Comparison of ENCODE assay signal across 19 mouse cellular contexts in genomic region chr5:140375249-140375829, GRCm38 (mm10). TPM values are rescaled to one million over a fixed set of nuclear protein-coding genes. Genes with fewer than 3 reads are reported as not detected.
DNase-seq lines count a peak whose midpoint lies in the region; ATAC-seq and TF ChIP-seq lines count a peak whose summit lies in the region.
"Had no signal": no experiment of that assay in that cellular context is flagged by ENCODE, and none has a peak within 500 bp of the region (broad histone marks: within the 10 kb centered on the region; RNA-seq: fewer than 3 reads in every experiment).

No protein-coding gene starts in this region.

- H3K9me3 ChIP-seq in kidney, embryonic 14.5 days (ENCODE audit: control insufficient read depth, low read length): no peaks in the 10 kb centered on the region
- H3K9me3 ChIP-seq in liver, embryonic 12.5 days (replicated peaks): no peaks in the 10 kb centered on the region
- no peaks in the 10 kb centered on the region for H3K9me3 ChIP-seq in forebrain, embryonic 14.5 days (replicated peaks; ENCODE audit: control insufficient read depth, low read length)
- H3K9me3 ChIP-seq: embryonic facial prominence, embryonic 13.5 days; forebrain, embryonic 12.5 days; heart, embryonic 15.5 days had no signal

- TF ChIP-seq POLR2A in liver, adult 2 months (IDR thresholded peaks at IDR 0.05; ENCODE audit: extremely low read depth, insufficient read depth, low read length): no peak
- no peak for TF ChIP-seq POLR2A in spleen, adult 2 months (IDR thresholded peaks at IDR 0.05; ENCODE audit: low read depth, low read length)

- H3K9ac ChIP-seq in kidney, embryonic 14.5 days (ENCODE audit: low read depth, low read length): no peak overlapping the region
- H3K9ac ChIP-seq in liver, adult 2 months (ENCODE audit: low read depth, low read length): no peak overlapping the region
- no peak overlapping the region for H3K9ac ChIP-seq in liver, embryonic 12.5 days
- no peak overlapping the region for H3K9ac ChIP-seq in forebrain, embryonic 14.5 days (ENCODE audit: low read length)
- H3K9ac ChIP-seq: embryonic facial prominence, embryonic 13.5 days; forebrain, embryonic 12.5 days; forebrain, postnatal 0 days; heart, embryonic 15.5 days had no signal

- no peak overlapping the region for H3K4me2 ChIP-seq in kidney, embryonic 14.5 days (replicated peaks; ENCODE audit: low read depth, low read length)
- no peak overlapping the region for H3K4me2 ChIP-seq in liver, embryonic 12.5 days
- H3K4me2 ChIP-seq in forebrain, embryonic 14.5 days (ENCODE audit: low read length): no peak overlapping the region
- H3K4me2 ChIP-seq: embryonic facial prominence, embryonic 13.5 days; forebrain, embryonic 12.5 days; heart, embryonic 11.5 days; heart, embryonic 15.5 days had no signal

- DNase-seq in kidney, adult 18-20 months: peak; percentile 21
- DNase-seq in liver, adult 2 months (ENCODE audit: extremely low read depth, low read depth, low spot score): peak; percentile 26
- DNase-seq in spleen, adult 2 months (ENCODE audit: low read depth in 1 of 2, low spot score in 2 of 2): no peak
- DNase-seq in spleen, postnatal 4 days (ENCODE audit: low spot score in 2 of 2): no peak
- DNase-seq in forebrain, embryonic 14.5 days (ENCODE audit: low spot score): no peak
- DNase-seq: adrenal gland, postnatal 10 days; cerebellum, adult 11-12 months; cerebellum, adult 9-10 months; cerebellum, postnatal 36 days; forebrain, postnatal 0 days; gastrocnemius, postnatal 14 days; heart, adult 2 months; heart, postnatal 14 days had no signal

- 86% methylated on average over 4 of the region's 4 CpGs for WGBS in kidney, embryonic 14.5 days
- WGBS in liver, adult 2 months: 46% methylated on average over 4 of the region's 4 CpGs
- 70% methylated on average over 4 of the region's 4 CpGs for WGBS in liver, embryonic 12.5 days (ENCODE audit: insufficient replicate concordance)
- 82% methylated on average over 4 of the region's 4 CpGs for WGBS in spleen, adult 2 months
- WGBS in forebrain, embryonic 14.5 days: 89% methylated on average over 4 of the region's 4 CpGs

- H3K79me2 ChIP-seq in liver, adult 2 months (ENCODE audit: control insufficient read depth, insufficient read depth, low read length): peaks cover 39% of the 10 kb centered on the region; the same call in 1 of the 2 replicates

- 0 out of 2 replicates have a peak, but pooled peaks cover 8% of the 10 kb centered on the region for H3K4me1 ChIP-seq in kidney, embryonic 14.5 days (ENCODE audit: control insufficient read depth, insufficient read depth, low read length)
- H3K4me1 ChIP-seq in liver, adult 2 months (ENCODE audit: control insufficient read depth, insufficient read depth, low read length): peaks cover 29% of the 10 kb centered on the region
- peaks cover 42% of the 10 kb centered on the region for H3K4me1 ChIP-seq in liver, embryonic 12.5 days
- peaks cover 29% of the 10 kb centered on the region for H3K4me1 ChIP-seq in spleen, adult 2 months (ENCODE audit: control insufficient read depth, insufficient read depth, insufficient read length)
- H3K4me1 ChIP-seq in forebrain, embryonic 14.5 days (ENCODE audit: control insufficient read depth, insufficient read depth, low read length): no peaks in the 10 kb centered on the region
- H3K4me1 ChIP-seq: forebrain, embryonic 12.5 days had no signal

- H3K4me3 ChIP-seq in kidney, embryonic 14.5 days (ENCODE audit: low read length): no peak overlapping the region
- no peak overlapping the region for H3K4me3 ChIP-seq in liver, adult 2 months (ENCODE audit: insufficient read depth, low read depth, low read length)
- H3K4me3 ChIP-seq in liver, embryonic 12.5 days: no peak overlapping the region
- no peak overlapping the region for H3K4me3 ChIP-seq in spleen, adult 2 months (ENCODE audit: extremely low read depth, insufficient read depth, insufficient read length)
- no peak overlapping the region for H3K4me3 ChIP-seq in forebrain, embryonic 14.5 days (ENCODE audit: low read depth, low read length)
- H3K4me3 ChIP-seq: embryonic facial prominence, embryonic 13.5 days; forebrain, embryonic 12.5 days; heart, adult 2 months; heart, embryonic 15.5 days had no signal

- TF ChIP-seq CTCF in liver, adult 2 months (IDR thresholded peaks at IDR 0.05; ENCODE audit: low read depth, low read length): no peak
- no peak for TF ChIP-seq CTCF in spleen, adult 2 months (IDR thresholded peaks at IDR 0.05; ENCODE audit: extremely low read depth, insufficient read depth, insufficient read length, insufficient replicate concordance)

- no peaks in the 10 kb centered on the region for H3K27me3 ChIP-seq in kidney, embryonic 14.5 days (ENCODE audit: control insufficient read depth, insufficient read depth, low read length)
- no peaks in the 10 kb centered on the region for H3K27me3 ChIP-seq in liver, adult 2 months (ENCODE audit: control insufficient read depth, insufficient read depth, low read length)
- H3K27me3 ChIP-seq in liver, embryonic 12.5 days (replicated peaks): no peaks in the 10 kb centered on the region
- H3K27me3 ChIP-seq in spleen, adult 2 months (ENCODE audit: control insufficient read depth, insufficient read depth, low read length): no peaks in the 10 kb centered on the region
- no peaks in the 10 kb centered on the region for H3K27me3 ChIP-seq in forebrain, embryonic 14.5 days (replicated peaks; ENCODE audit: control insufficient read depth, insufficient read depth, low read length)
- H3K27me3 ChIP-seq: embryonic facial prominence, embryonic 13.5 days; forebrain, embryonic 12.5 days; heart, embryonic 15.5 days had no signal

- no peaks in the 10 kb centered on the region for H3K36me3 ChIP-seq in kidney, embryonic 14.5 days (ENCODE audit: control insufficient read depth, insufficient read depth, low read length)
- no peaks in the 10 kb centered on the region for H3K36me3 ChIP-seq in liver, adult 2 months (ENCODE audit: control insufficient read depth, insufficient read depth, low read length)
- H3K36me3 ChIP-seq in liver, embryonic 12.5 days: 0 out of 2 replicates have a peak, but pooled peaks cover 4% of the 10 kb centered on the region
- H3K36me3 ChIP-seq in spleen, adult 2 months (ENCODE audit: control insufficient read depth, insufficient read depth, low read length): no peaks in the 10 kb centered on the region
- H3K36me3 ChIP-seq in forebrain, embryonic 14.5 days (ENCODE audit: control insufficient read depth, insufficient read depth, low read length): no peaks in the 10 kb centered on the region
- H3K36me3 ChIP-seq: embryonic facial prominence, embryonic 13.5 days; forebrain, embryonic 12.5 days; heart, embryonic 15.5 days had no signal

- no peak for ATAC-seq in kidney, embryonic 14.5 days (ENCODE audit: low FRiP score, low TSS enrichment)
- no peak for ATAC-seq in liver, embryonic 12.5 days
- ATAC-seq in forebrain, embryonic 14.5 days: no peak
- ATAC-seq: forebrain, postnatal 0 days had no signal

- no peak overlapping the region for H3K27ac ChIP-seq in kidney, embryonic 14.5 days (ENCODE audit: low read depth, low read length)
- H3K27ac ChIP-seq in liver, adult 2 months (replicated peaks; ENCODE audit: insufficient read depth, low read depth, low read length): no peak overlapping the region
- no peak overlapping the region for H3K27ac ChIP-seq in liver, embryonic 12.5 days
- peak overlapping the region; percentile 47; the same call in 1 of the 2 replicates for H3K27ac ChIP-seq in spleen, adult 2 months (ENCODE audit: insufficient read depth, low read length)
- no peak overlapping the region for H3K27ac ChIP-seq in forebrain, embryonic 14.5 days (ENCODE audit: low read depth, low read length)
- H3K27ac ChIP-seq: embryonic facial prominence, embryonic 13.5 days; forebrain, embryonic 12.5 days; heart, adult 2 months; heart, embryonic 15.5 days had no signal

RNA-seq across cellular contexts. Expression of gene Snx8, which starts 13.7 kb away (rescaled TPM):
- polyA plus RNA-seq in kidney, embryonic 14.5 days (2014; fragmentation: Nextera tagmentation; extraction: Ambion mirVana): 10.5 and 12.9 TPM in 2 replicates
- total RNA-seq in liver, adult 2 months (2014; rRNA removed): 12.5 and 14.0 TPM in 2 replicates
- polyA plus RNA-seq in liver, adult 2 months (2012; rRNA removed): 10.2 and 11.2 TPM in 2 replicates
- polyA plus RNA-seq in liver, embryonic 12.5 days (2016; fragmentation: Nextera tagmentation; extraction: Ambion mirVana): 11.9 and 14.0 TPM in 2 replicates
- polyA plus RNA-seq in spleen, adult 2 months (2012; rRNA removed): 42.3 and 44.9 TPM in 2 replicates
- 7.9 and 9.4 TPM in 2 replicates for polyA plus RNA-seq in forebrain, embryonic 14.5 days (2014; fragmentation: Nextera tagmentation; extraction: Ambion mirVana)

RNA-seq across cellular contexts. Expression of gene Mrm2, which starts 43.6 kb away (rescaled TPM):
- 19.5 and 22.0 TPM in 2 replicates for polyA plus RNA-seq in kidney, embryonic 14.5 days (2014; fragmentation: Nextera tagmentation; extraction: Ambion mirVana)
- 6.8 and 8.0 TPM in 2 replicates for total RNA-seq in liver, adult 2 months (2014; rRNA removed)
- 8.4 and 8.9 TPM in 2 replicates for polyA plus RNA-seq in liver, adult 2 months (2012; rRNA removed)
- 12.0 and 14.7 TPM in 2 replicates for polyA plus RNA-seq in liver, embryonic 12.5 days (2016; fragmentation: Nextera tagmentation; extraction: Ambion mirVana)
- 3.7 and 4.1 TPM in 2 replicates for polyA plus RNA-seq in spleen, adult 2 months (2012; rRNA removed)
- polyA plus RNA-seq in forebrain, embryonic 14.5 days (2014; fragmentation: Nextera tagmentation; extraction: Ambion mirVana): 24.5 and 28.3 TPM in 2 replicates

RNA-seq across cellular contexts. Expression of gene Eif3b, which starts 43.8 kb away (rescaled TPM):
- polyA plus RNA-seq in kidney, embryonic 14.5 days (2014; fragmentation: Nextera tagmentation; extraction: Ambion mirVana): 139 and 188 TPM in 2 replicates
- 37.9 and 51.5 TPM in 2 replicates for total RNA-seq in liver, adult 2 months (2014; rRNA removed)
- 58.3 and 64.8 TPM in 2 replicates for polyA plus RNA-seq in liver, adult 2 months (2012; rRNA removed)
- 217 and 229 TPM in 2 replicates for polyA plus RNA-seq in liver, embryonic 12.5 days (2016; fragmentation: Nextera tagmentation; extraction: Ambion mirVana)
- polyA plus RNA-seq in spleen, adult 2 months (2012; rRNA removed): 72.1 and 74.3 TPM in 2 replicates
- polyA plus RNA-seq in forebrain, embryonic 14.5 days (2014; fragmentation: Nextera tagmentation; extraction: Ambion mirVana): 97.8 and 107 TPM in 2 replicates

RNA-seq across cellular contexts. Expression of gene Nudt1, which starts 53.9 kb away (rescaled TPM):
- polyA plus RNA-seq in kidney, embryonic 14.5 days (2014; fragmentation: Nextera tagmentation; extraction: Ambion mirVana): 53.7 and 61.4 TPM in 2 replicates
- total RNA-seq in liver, adult 2 months (2014; rRNA removed): 20.7 and 25.3 TPM in 2 replicates
- 15.8 and 20.2 TPM in 2 replicates for polyA plus RNA-seq in liver, adult 2 months (2012; rRNA removed)
- polyA plus RNA-seq in liver, embryonic 12.5 days (2016; fragmentation: Nextera tagmentation; extraction: Ambion mirVana): 34.6 and 36.3 TPM in 2 replicates
- polyA plus RNA-seq in spleen, adult 2 months (2012; rRNA removed): 4.5 and 4.7 TPM in 2 replicates
- 18.3 and 24.5 TPM in 2 replicates for polyA plus RNA-seq in forebrain, embryonic 14.5 days (2014; fragmentation: Nextera tagmentation; extraction: Ambion mirVana)

RNA-seq across cellular contexts. Expression of gene Mad1l1, which starts 54.0 kb away (rescaled TPM):
- 37.0 and 47.4 TPM in 2 replicates for polyA plus RNA-seq in kidney, embryonic 14.5 days (2014; fragmentation: Nextera tagmentation; extraction: Ambion mirVana)
- 6.4 and 6.7 TPM in 2 replicates for total RNA-seq in liver, adult 2 months (2014; rRNA removed)
- 13.0 and 14.4 TPM in 2 replicates for polyA plus RNA-seq in liver, adult 2 months (2012; rRNA removed)
- polyA plus RNA-seq in liver, embryonic 12.5 days (2016; fragmentation: Nextera tagmentation; extraction: Ambion mirVana): 31.0 and 33.6 TPM in 2 replicates
- 18.3 and 22.3 TPM in 2 replicates for polyA plus RNA-seq in spleen, adult 2 months (2012; rRNA removed)
- polyA plus RNA-seq in forebrain, embryonic 14.5 days (2014; fragmentation: Nextera tagmentation; extraction: Ambion mirVana): 29.2 and 32.4 TPM in 2 replicates

Comparison
In these comparisons a context has a peak if more than half of its experiments do, and no peak if none do; other contexts are left out.
1. DNase-seq: peak in kidney, adult 18-20 months (single experiment) and liver, adult 2 months (single experiment); none in spleen, adult 2 months (0 of 2), spleen, postnatal 4 days (0 of 2) and forebrain, embryonic 14.5 days (single experiment).